Mouse (Mus musculus) gastrocnemius, adult 2 months (tissue): ENCODE measurements around the gene Nox1. TPM values are rescaled to one million over a fixed set of nuclear protein-coding genes. Genes with fewer than 3 reads are reported as not detected.

Source experiments
- DNase-seq: peaks from one replicate; pipeline ENCODE4 v3.0.0; 2022
- H3K27ac ChIP-seq: fragments of 200-600 bp; 2 replicates; pipeline ENCODE4 v1.8.1; 2022; ENCODE audit warnings: mild to moderate bottlenecking
- H3K4me3 ChIP-seq: fragments of 200-600 bp; 2 replicates; pipeline ENCODE4 v1.8.1; 2022; ENCODE audit warnings: mild to moderate bottlenecking, moderate library complexity
- CTCF ChIP-seq: fragments of 200-600 bp; IDR thresholded peaks from 2 replicates; pipeline ENCODE4 v1.8.1; 2022; ENCODE audit warnings: antibody characterized with exemption, mild to moderate bottlenecking, moderate library complexity
- intact Hi-C: fragments of 180-260 bp; cut with DNase I; formaldehyde crosslinking; loops from one replicate; pipeline ENCODE4 v1.15.1; 2025
- microRNA-seq: library from miRNA; unstranded; fragments of <30 nt; microRNA quantifications from one replicate; pipeline ENCODE4 v1.2.0, GENCODE M21; 2021
- total RNA-seq, 2 experiments: library from RNA; stranded (reverse); gene quantifications; 2 replicates each; pipeline ENCODE4 v1.2.3; 2021

Nox1 gene
- total RNA-seq, 2 experiments from 2014 or later: 0.36 TPM; not detected in 1

GRCm38 (mm10) chrX:134085453-134085852, 136.3 kb downstream of the Nox1 start:
- intact Hi-C loops: no loop called here
- H3K27ac ChIP-seq: no peak overlapping the region
- no peak for TF ChIP-seq CTCF

GRCm38 (mm10) chrX:134059764-134060163, 162.0 kb downstream of the Nox1 start:
- no peak for DNase-seq
- intact Hi-C loops: loop anchor here (10.0 kb wide), 1 partner anchor 215 kb away; the partner anchor contains the start of gene Trmt2b
- H3K4me3 ChIP-seq: peak overlapping the region; percentile 82
- TF ChIP-seq CTCF: no peak; the same call in 1 of the 2 replicates
- H3K27ac ChIP-seq: peak overlapping the region; percentile 92

More at GRCm38 (mm10) chrX:134085453-134085852, 136.3 kb downstream of the Nox1 start:
- H3K4me3 ChIP-seq: no peak overlapping the region
- DNase-seq: no peak

GRCm38 (mm10) chrX:134058987-134059712, 162.6 kb downstream of the Nox1 start, which contains the start of gene Cstf2:
TSS of gene Cstf2 (plus strand) at chrX:134059187.
- Histone ChIP-seq H3K4me3 (peak within 1 kb of the TSS; percentile 82), H3K27ac (peak within 1 kb of the TSS; percentile 92)
- TF ChIP-seq CTCF: peak; percentile 27; the same call in 1 of the 2 replicates
- DNase-seq: peak; percentile 94
- intact Hi-C loops: no loop called here

GRCm38 (mm10) chrX:134058040-134058875, 163.5 kb downstream of the Nox1 start:
- peak overlapping the region; percentile 92; the same call in 1 of the 2 replicates for H3K27ac ChIP-seq
- peak; percentile 20 for DNase-seq
- TF ChIP-seq CTCF: no peak
- peak overlapping the region; percentile 82 for H3K4me3 ChIP-seq
- intact Hi-C loops: no loop called here

- DNase-seq: peak; percentile 18
- TF ChIP-seq CTCF: no peak
- intact Hi-C loops: no loop called here
- Histone ChIP-seq H3K4me3 (no peak overlapping the region), H3K27ac (0 out of 2 replicates have a peak overlapping the region, but pooled peaks have one; percentile 25)
These were observed 164.9 kb downstream of the Nox1 start for GRCm38 (mm10) chrX:134056897-134057296.

GRCm38 (mm10) chrX:134048994-134049393, 172.8 kb downstream of the Nox1 start:
- intact Hi-C loops: no loop called here
- peak; percentile 27; the same call in 1 of the 2 replicates for TF ChIP-seq CTCF
- DNase-seq: no peak
- H3K27ac ChIP-seq: no peak overlapping the region
- no peak overlapping the region for H3K4me3 ChIP-seq

Small RNAs within 50 kb of the gene (microRNA-seq; reads per million reads assigned to microRNA genes)
- not detected for gene Mir3112

Other genes with a start within 250 kb of the Nox1 start
- under 1 TPM; 0.31 to 0.59 TPM for gene Sytl4, start 240.1 kb downstream of the Nox1 start, total RNA-seq
- gene Cstf2, start 162.8 kb downstream of the Nox1 start, total RNA-seq: 1 to 10 TPM; 6.9 to 7.9 TPM
- 1 to 10 TPM in 1 of 2 experiments, under 1 TPM in 1; 0.64 to 1.2 TPM for gene Xkrx, start 59.9 kb downstream of the Nox1 start, total RNA-seq
- not detected for gene Arl13a, start 34.5 kb downstream of the Nox1 start, total RNA-seq
- gene Trmt2b, start 55.0 kb upstream of the Nox1 start, total RNA-seq: 10 to 100 TPM in 1 of 2 experiments, 1 to 10 TPM in 1; 9.0 to 12.7 TPM
- gene Tmem35a, start 73.3 kb upstream of the Nox1 start, total RNA-seq: under 1 TPM; 0.11 to 0.15 TPM
- under 1 TPM in 1 of 2 experiments, not detected in 1; 0.08 TPM for gene Cenpi, start 86.1 kb upstream of the Nox1 start, total RNA-seq
- 1 to 10 TPM; 3.2 to 3.4 TPM for gene Drp2, start 182.6 kb upstream of the Nox1 start, total RNA-seq